13 mouse cellular contexts compared by ENCODE assay signal in genomic region chrX:77577108-77577507, GRCm38 (mm10).
"Had no signal": no experiment of that assay in that cellular context is flagged by ENCODE, and none has a peak within 500 bp of the region (broad histone marks: within the 10 kb centered on the region; RNA-seq: fewer than 3 reads in every experiment).

No protein-coding gene starts in this region.

- ATAC-seq: midbrain, embryonic 16.5 days had no signal

- DNase-seq: lung, adult 18-20 months; lung, embryonic 14.5 days; lung, postnatal 10 days; lung, postnatal 4 days; midbrain, embryonic 14.5 days; retina, postnatal 1 day; right cerebral cortex, postnatal 25 days; right cerebral cortex, postnatal 4 days; spleen, adult 18-20 months; thymus, adult 18-20 months; thymus, postnatal 14 days; thymus, postnatal 36 days had no signal
